Mouse (Mus musculus) A20 (cell line): Measurements from ENCODE around the gene Plb1.
A peak's percentile ranks its signal among the peaks of the same experiment; 100 is the strongest.

ENCODE experiments used
- DNase-seq: peaks from one replicate; pipeline ENCODE4 v3.0.0-alpha.2; 2011; ENCODE audit warnings: low read depth, low spot score

Plb1 gene

GRCm38 (mm10) chr5:32392281-32392680 lies 159.8 kb downstream of the Plb1 start:
- no peak for DNase-seq

- no peak for DNase-seq
Observed at GRCm38 (mm10) chr5:32394586-32394985, 162.1 kb downstream of the Plb1 start.

- DNase-seq = no peak
Observed at GRCm38 (mm10) chr5:32395101-32395892, 162.8 kb downstream of the Plb1 start.

- no peak for DNase-seq
Observed at GRCm38 (mm10) chr5:32397719-32398118, 165.2 kb downstream of the Plb1 start.

- DNase-seq = no peak
Observed at GRCm38 (mm10) chr5:32400926-32401325, 168.4 kb downstream of the Plb1 start.

GRCm38 (mm10) chr5:32403082-32403953 lies 170.8 kb downstream of the Plb1 start:
- no peak for DNase-seq

GRCm38 (mm10) chr5:32405199-32405855 lies 172.8 kb downstream of the Plb1 start:
- DNase-seq = no peak

GRCm38 (mm10) chr5:32408771-32409170 lies 176.3 kb downstream of the Plb1 start:
- DNase-seq = no peak

- no peak for DNase-seq
Observed at GRCm38 (mm10) chr5:32409747-32410146, 177.2 kb downstream of the Plb1 start.

GRCm38 (mm10) chr5:32410954-32411688 lies 178.6 kb downstream of the Plb1 start:
- peak; percentile 40 for DNase-seq

GRCm38 (mm10) chr5:32412186-32412950 lies 179.9 kb downstream of the Plb1 start:
- peak; percentile 26 for DNase-seq

- no peak for DNase-seq
Observed at GRCm38 (mm10) chr5:32413083-32413482, 180.6 kb downstream of the Plb1 start.

- no peak for DNase-seq
Observed at GRCm38 (mm10) chr5:32413569-32413968, 181.1 kb downstream of the Plb1 start.

GRCm38 (mm10) chr5:32414461-32414985 lies 182.0 kb downstream of the Plb1 start:
- no peak for DNase-seq

- no peak for DNase-seq
Observed at GRCm38 (mm10) chr5:32415554-32415953, 183.0 kb downstream of the Plb1 start.
